In the genomic region with DNA sequence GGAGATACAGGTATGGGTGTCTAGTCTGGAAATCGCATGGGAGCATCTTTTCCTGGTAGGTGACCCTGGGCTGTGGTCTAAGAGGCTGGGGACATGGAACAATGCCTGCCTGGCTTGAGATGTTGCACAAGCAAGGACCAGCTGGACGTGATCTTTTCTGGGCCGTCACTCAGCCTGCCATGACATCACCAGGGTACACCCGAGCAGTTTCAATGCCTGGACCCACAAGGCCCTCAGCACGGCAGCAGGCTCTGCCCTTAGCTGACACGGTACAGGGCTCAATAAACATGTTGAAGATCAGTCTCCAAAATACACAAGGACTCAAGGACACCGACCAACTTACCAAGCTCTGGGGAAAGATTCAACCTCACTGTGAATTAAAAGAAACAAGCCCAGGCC, we compare ENCODE assay signal across 10 mouse cellular contexts. TPM values are rescaled to one million over a fixed set of nuclear protein-coding genes. Genes with fewer than 3 reads are reported as not detected.
DNase-seq lines count a peak whose midpoint lies in the region; ATAC-seq and TF ChIP-seq lines count a peak whose summit lies in the region.
"Had no signal": no experiment of that assay in that cellular context is flagged by ENCODE, and none has a peak within 500 bp of the region (broad histone marks: within the 10 kb centered on the region; RNA-seq: fewer than 3 reads in every experiment).

No protein-coding gene starts in this region.

- no peak for TF ChIP-seq EP300 in stomach, postnatal 0 days (optimal IDR thresholded peaks at IDR 0.05)

- peaks cover 66% of the 10 kb centered on the region for H3K4me1 ChIP-seq in forebrain, embryonic 13.5 days
- H3K4me1 ChIP-seq in forebrain, postnatal 0 days (ENCODE audit: insufficient read depth): no peaks in the 10 kb centered on the region
- peaks cover 3% of the 10 kb centered on the region for H3K4me1 ChIP-seq in lung, adult 2 months (ENCODE audit: control insufficient read depth, insufficient read depth, low read length)
- H3K4me1 ChIP-seq in stomach, postnatal 0 days (replicated peaks; ENCODE audit: control insufficient read depth, insufficient read depth): peaks cover 5% of the 10 kb centered on the region; the same call in 1 of the 2 replicates

- H3K27me3 ChIP-seq in forebrain, embryonic 13.5 days: no peaks in the 10 kb centered on the region
- H3K27me3 ChIP-seq in forebrain, postnatal 0 days (ENCODE audit: insufficient read depth, low read length): no peaks in the 10 kb centered on the region
- no peaks in the 10 kb centered on the region for H3K27me3 ChIP-seq in stomach, postnatal 0 days (ENCODE audit: control insufficient read depth, insufficient read depth, low read length)
- H3K27me3 ChIP-seq: limb, embryonic 15.5 days had no signal

- no peak overlapping the region for H3K9ac ChIP-seq in forebrain, embryonic 13.5 days
- no peak overlapping the region for H3K9ac ChIP-seq in forebrain, postnatal 0 days
- H3K9ac ChIP-seq in stomach, postnatal 0 days (ENCODE audit: low read length): no peak overlapping the region
- H3K9ac ChIP-seq: limb, embryonic 15.5 days had no signal

- H3K9me3 ChIP-seq in forebrain, embryonic 13.5 days (replicated peaks): 0 out of 2 replicates have a peak, but pooled peaks cover 3% of the 10 kb centered on the region
- H3K9me3 ChIP-seq in forebrain, postnatal 0 days (ENCODE audit: low read length): no peaks in the 10 kb centered on the region
- no peaks in the 10 kb centered on the region for H3K9me3 ChIP-seq in stomach, postnatal 0 days (ENCODE audit: control insufficient read depth, low read length)
- H3K9me3 ChIP-seq: limb, embryonic 15.5 days had no signal

- 65% methylated on average over 7 of the region's 7 CpGs for WGBS in forebrain, embryonic 13.5 days
- WGBS in forebrain, postnatal 0 days: 45% methylated on average over 7 of the region's 7 CpGs
- WGBS in lung, adult 2 months: 31% methylated on average over 7 of the region's 7 CpGs
- WGBS in stomach, postnatal 0 days: 10% methylated on average over 7 of the region's 7 CpGs

- TF ChIP-seq POLR2A in lung, adult 2 months (IDR thresholded peaks at IDR 0.05; ENCODE audit: borderline replicate concordance, extremely low read depth, low read depth, low read length): no peak

- no peak overlapping the region for H3K4me2 ChIP-seq in forebrain, embryonic 13.5 days
- H3K4me2 ChIP-seq in forebrain, postnatal 0 days (ENCODE audit: low read depth): no peak overlapping the region
- H3K4me2 ChIP-seq in stomach, postnatal 0 days (replicated peaks; ENCODE audit: low read depth): peak overlapping the region; percentile 8; the same call in 1 of the 2 replicates
- H3K4me2 ChIP-seq: limb, embryonic 15.5 days had no signal

- no peak for DNase-seq in forebrain, postnatal 0 days
- DNase-seq in lung, adult 18-20 months: peak; percentile 40 to 61
- no peak for DNase-seq in lung, adult 2 months
- DNase-seq in kidney, postnatal 10 days: peak; percentile 45
- peak; percentile 68 for DNase-seq in stomach, postnatal 0 days (ENCODE audit: low spot score)
- DNase-seq: spleen, adult 18-20 months had no signal

- no peak overlapping the region for H3K4me3 ChIP-seq in forebrain, embryonic 13.5 days
- no peak overlapping the region for H3K4me3 ChIP-seq in forebrain, postnatal 0 days (ENCODE audit: low read depth, low read length)
- H3K4me3 ChIP-seq in lung, adult 2 months (replicated peaks; ENCODE audit: extremely low read depth, low read depth, low read length): no peak overlapping the region
- no peak overlapping the region for H3K4me3 ChIP-seq in stomach, postnatal 0 days (ENCODE audit: low read depth, low read length)
- H3K4me3 ChIP-seq: limb, embryonic 15.5 days had no signal

- H3K27ac ChIP-seq in forebrain, embryonic 13.5 days: peak overlapping the region; percentile 14; the same call in 1 of the 2 replicates
- no peak overlapping the region for H3K27ac ChIP-seq in forebrain, postnatal 0 days (ENCODE audit: low read depth, low read length)
- peak overlapping the region; percentile 88 for H3K27ac ChIP-seq in stomach, postnatal 0 days (replicated peaks)
- H3K27ac ChIP-seq: limb, embryonic 15.5 days had no signal

- peaks cover 79% of the 10 kb centered on the region for H3K36me3 ChIP-seq in forebrain, embryonic 13.5 days (ENCODE audit: poor library complexity, severe bottlenecking)
- peaks cover 28% of the 10 kb centered on the region for H3K36me3 ChIP-seq in forebrain, postnatal 0 days (ENCODE audit: insufficient read depth)
- peaks cover 18% of the 10 kb centered on the region; the same call in 1 of the 2 replicates for H3K36me3 ChIP-seq in stomach, postnatal 0 days (ENCODE audit: control insufficient read depth, insufficient read depth, low read length)

- TF ChIP-seq CTCF in forebrain, postnatal 0 days (IDR thresholded peaks at IDR 0.05; ENCODE audit: low read depth): no peak
- TF ChIP-seq CTCF in lung, adult 2 months (IDR thresholded peaks at IDR 0.05; ENCODE audit: insufficient read depth, low read length): no peak
- TF ChIP-seq CTCF in stomach, postnatal 0 days (IDR thresholded peaks at IDR 0.05; ENCODE audit: low read depth): no peak

- no peak for ATAC-seq in forebrain, embryonic 13.5 days
- ATAC-seq in forebrain, postnatal 0 days: no peak
- ATAC-seq in stomach, postnatal 0 days (ENCODE audit: low FRiP score, low TSS enrichment): peak; percentile 68
- no peak for ATAC-seq in megakaryocyte-erythroid progenitor cell, adult 5-6 weeks (replicated peaks; ENCODE audit: low FRiP score, low TSS enrichment, poor library complexity, severe bottlenecking)
- no peak for ATAC-seq in megakaryocyte progenitor cell, adult 5-6 weeks (replicated peaks; ENCODE audit: poor library complexity)

RNA-seq across cellular contexts. Expression of gene Tnrc18, which starts 34.3 kb away (rescaled TPM):
- polyA plus RNA-seq in forebrain, embryonic 13.5 days (2015; fragmentation: Nextera tagmentation; extraction: Ambion mirVana): 34.7 and 35.9 TPM in 2 replicates
- 99.7 and 116 TPM in 2 replicates for total RNA-seq in forebrain, postnatal 0 days (2014; rRNA removed)
- 14.9 and 23.4 TPM in 2 replicates for polyA plus RNA-seq in forebrain, postnatal 0 days (2015; fragmentation: Nextera tagmentation; extraction: Ambion mirVana)
- 60.1 and 87.1 TPM in 2 replicates for polyA plus RNA-seq in lung, adult 2 months (2012; rRNA removed)
- polyA plus RNA-seq in stomach, postnatal 0 days (2015; fragmentation: Nextera tagmentation; extraction: Ambion mirVana): 12.0 and 12.5 TPM in 2 replicates
- total RNA-seq in megakaryocyte-erythroid progenitor cell, adult 5-6 weeks (2014; fragmentation: Nextera tagmentation): 8.8 and 11.7 TPM in 2 replicates
- 0.85 and 4.2 TPM in 2 replicates for total RNA-seq in megakaryocyte-erythroid progenitor cell, adult 5-6 weeks (2017)
- total RNA-seq in megakaryocyte progenitor cell, adult 5-6 weeks (2015): 27.3 and 30.2 TPM in 2 replicates
- 10.9 and 14.5 TPM in 2 replicates for total RNA-seq in megakaryocyte progenitor cell, adult 5-6 weeks (2017)

Comparison
In these comparisons a context has a peak if more than half of its experiments do, and no peak if none do; other contexts are left out.
1. DNase-seq: peak in lung, adult 18-20 months (2 of 2), kidney, postnatal 10 days (single experiment) and stomach, postnatal 0 days (single experiment); none in forebrain, postnatal 0 days (single experiment) and lung, adult 2 months (single experiment).